Mouse (Mus musculus) adipocyte (in vitro differentiated cells): ENCODE measurements around the gene Hist1h1e.
"Not testable (repeated sequence)": the region's sequence is repeated elsewhere in the genome, so short reads cannot be mapped to it uniquely, and the experiment has no call there.

Source experiments
- DNase-seq: peaks from one replicate; pipeline ENCODE4 v3.0.0-alpha.2; 2016; ENCODE audit warnings: low spot score

Hist1h1e gene

GRCm38 (mm10) chr13:23591886-23592285 is 30.5 kb downstream of the Hist1h1e start:
- DNase-seq: not testable (repeated sequence)

- no peak for DNase-seq
Observed at GRCm38 (mm10) chr13:23591206-23591605, 31.2 kb downstream of the Hist1h1e start.

- no peak for DNase-seq
Observed at GRCm38 (mm10) chr13:23586940-23587225, 35.5 kb downstream of the Hist1h1e start.

- peak; percentile 44 for DNase-seq
Observed at GRCm38 (mm10) chr13:23586099-23586939, 36.0 kb downstream of the Hist1h1e start.

GRCm38 (mm10) chr13:23585442-23586098 is 36.8 kb downstream of the Hist1h1e start:
- DNase-seq: peak; percentile 91

GRCm38 (mm10) chr13:23585029-23585441 is 37.3 kb downstream of the Hist1h1e start:
- peak; percentile 75 for DNase-seq

GRCm38 (mm10) chr13:23584331-23584730 is 38.0 kb downstream of the Hist1h1e start:
- peak; percentile 45 for DNase-seq

GRCm38 (mm10) chr13:23583387-23584068 is 38.8 kb downstream of the Hist1h1e start:
- DNase-seq: peak; percentile 47

- peak; percentile 52 for DNase-seq
Observed at GRCm38 (mm10) chr13:23582219-23583056, 39.9 kb downstream of the Hist1h1e start.

GRCm38 (mm10) chr13:23581408-23582218 is 40.7 kb downstream of the Hist1h1e start, which contains the start of gene Hist1h4d:
TSS of gene Hist1h4d (plus strand) at chr13:23581598.
- peak; percentile 99 for DNase-seq

- DNase-seq: no peak
Observed at GRCm38 (mm10) chr13:23577835-23578234, 44.5 kb downstream of the Hist1h1e start.

- DNase-seq: no peak
Observed at GRCm38 (mm10) chr13:23576906-23577639, 45.3 kb downstream of the Hist1h1e start.

GRCm38 (mm10) chr13:23576351-23576881 is 45.9 kb downstream of the Hist1h1e start:
- no peak for DNase-seq

- DNase-seq: not testable (repeated sequence)
Observed at GRCm38 (mm10) chr13:23575864-23576313, 46.5 kb downstream of the Hist1h1e start.

- peak; percentile 83 for DNase-seq
Observed at GRCm38 (mm10) chr13:23575271-23575851, 47.0 kb downstream of the Hist1h1e start, which contains the start of gene Hist1h3d. TSS of gene Hist1h3d (plus strand) at chr13:23575763.

GRCm38 (mm10) chr13:23574546-23575170 is 47.7 kb downstream of the Hist1h1e start:
- not testable (repeated sequence) for DNase-seq

- peak; percentile 95 for DNase-seq
Observed at GRCm38 (mm10) chr13:23573898-23574524, 48.3 kb downstream of the Hist1h1e start, which contains the start of the genes Hist1h2bf and Hist1h2ad. TSS of gene Hist1h2bf (minus strand) at chr13:23574196. TSS of gene Hist1h2ad (plus strand) at chr13:23574381.
